ENCODE assay signal across 10 mouse cellular contexts in genomic region chr15:5555381-5556066, GRCm38 (mm10).
DNase-seq lines count a peak whose midpoint lies in the region; TF ChIP-seq lines count a peak whose summit lies in the region.
"Had no signal": no experiment of that assay in that cellular context is flagged by ENCODE, and none has a peak within 500 bp of the region (broad histone marks: within the 10 kb centered on the region; RNA-seq: fewer than 3 reads in every experiment).

No protein-coding gene starts in this region.

- no peaks in the 10 kb centered on the region for H3K27me3 ChIP-seq in heart, embryonic 10.5 days (ENCODE audit: insufficient read depth, poor library complexity, severe bottlenecking)
- H3K27me3 ChIP-seq: limb, embryonic 15.5 days; megakaryocyte, embryonic 14.5 days had no signal

- no peak for TF ChIP-seq CTCF in gastrocnemius, adult 2 months (IDR thresholded peaks at IDR 0.05)

- H3K4me3 ChIP-seq in heart, embryonic 10.5 days = no peak overlapping the region
- no peak overlapping the region for H3K4me3 ChIP-seq in gastrocnemius, adult 2 months
- H3K4me3 ChIP-seq: limb, embryonic 15.5 days; megakaryocyte, embryonic 14.5 days had no signal

- no peak overlapping the region for H3K27ac ChIP-seq in heart, embryonic 10.5 days
- no peak overlapping the region for H3K27ac ChIP-seq in gastrocnemius, adult 2 months
- H3K27ac ChIP-seq: limb, embryonic 15.5 days had no signal

- H3K4me1 ChIP-seq in heart, embryonic 10.5 days = no peaks in the 10 kb centered on the region
- H3K4me1 ChIP-seq: megakaryocyte, embryonic 14.5 days had no signal

- WGBS in heart, embryonic 10.5 days = 80% methylated on average over 7 of the region's 7 CpGs

- intact Hi-C loops in gastrocnemius, adult 2 months (cut with DNase I) = no loop called here

- no peaks in the 10 kb centered on the region for H3K9me3 ChIP-seq in heart, embryonic 10.5 days
- H3K9me3 ChIP-seq: limb, embryonic 15.5 days had no signal

- no peaks in the 10 kb centered on the region for H3K36me3 ChIP-seq in heart, embryonic 10.5 days
- H3K36me3 ChIP-seq: limb, embryonic 15.5 days had no signal

- DNase-seq in heart, adult 8-10 months (ENCODE audit: low spot score) = peak; percentile 12
- DNase-seq in heart, embryonic 10.5 days (ENCODE audit: low spot score) = no peak
- peak; percentile 61 for DNase-seq in kidney, postnatal 14 days
- DNase-seq in kidney, adult 11 months = no peak
- DNase-seq in brain, adult 2 months (ENCODE audit: low read depth, low spot score) = peak; percentile 32
- peak; percentile 21 for DNase-seq in skeletal muscle tissue, adult 2 months (ENCODE audit: low read depth, low spot score)
- no peak for DNase-seq in gastrocnemius, adult 2 months
- DNase-seq: right cerebral cortex, postnatal 14 days had no signal

Comparison
In these comparisons a context has a peak if more than half of its experiments do, and no peak if none do; other contexts are left out.
1. DNase-seq: peak in heart, adult 8-10 months (single experiment), kidney, postnatal 14 days (single experiment), brain, adult 2 months (single experiment) and skeletal muscle tissue, adult 2 months (single experiment); none in heart, embryonic 10.5 days (single experiment), kidney, adult 11 months (single experiment) and gastrocnemius, adult 2 months (single experiment).